Mouse (Mus musculus): ENCODE measurements at regions not wholly inside any gene's neighbourhood (a gene's known extent, or its start where the extent isn't known, plus 50 kb on each side); places are given as distances from the start of the nearest gene placed in this dataset.

- H3K79me2 ChIP-seq (ENCODE audit: control insufficient read depth, insufficient read depth) = no peaks in the 10 kb centered on the region
- TF ChIP-seq MAX (IDR thresholded peaks at IDR 0.05; ENCODE audit: low read depth) = no peak
- TF ChIP-seq MYOD1 (IDR thresholded peaks at IDR 0.05; ENCODE audit: control insufficient read depth in 1 of 3, insufficient read length in 2 of 3, low read depth in 2 of 3) = peak in 1 of 3 experiments; percentile 12
- no peak overlapping the region for H3ac ChIP-seq (ENCODE audit: control insufficient read depth, insufficient read length)
- H3K4me2 ChIP-seq (ENCODE audit: low read depth) = no peak overlapping the region
- no peak overlapping the region for H3K4me3 ChIP-seq
- no peaks in the 10 kb centered on the region for H3K27me3 ChIP-seq (ENCODE audit: control insufficient read depth, insufficient read depth, insufficient read length)
- no peaks in the 10 kb centered on the region for H3K36me3 ChIP-seq (ENCODE audit: control insufficient read depth, insufficient read depth)
Observed at GRCm38 (mm10) chr9:46632576-46632975, 312.8 kb upstream of the 4931429L15Rik start.

- no peak overlapping the region for H3K4me3 ChIP-seq
Observed at GRCm38 (mm10) chr9:46622255-46622654, 302.5 kb upstream of the 4931429L15Rik start.

GRCm38 (mm10) chr9:46621851-46622250, 302.1 kb upstream of the 4931429L15Rik start:
- H3K4me3 ChIP-seq = no peak overlapping the region
- H3K4me2 ChIP-seq (ENCODE audit: low read depth) = no peak overlapping the region
- H3K79me2 ChIP-seq (ENCODE audit: control insufficient read depth, insufficient read depth) = no peaks in the 10 kb centered on the region
- TF ChIP-seq E2F4 (IDR thresholded peaks at IDR 0.05; ENCODE audit: insufficient read depth) (no peak), USF1 (IDR thresholded peaks at IDR 0.05; ENCODE audit: low read depth) (no peak), POLR2A (IDR thresholded peaks at IDR 0.05; ENCODE audit: insufficient read length, low read depth) (no peak), MAX (IDR thresholded peaks at IDR 0.05; ENCODE audit: low read depth) (no peak), CEBPB (IDR thresholded peaks at IDR 0.05; ENCODE audit: insufficient read depth, poor library complexity, severe bottlenecking) (no peak), POLR2AphosphoS2 (IDR thresholded peaks at IDR 0.05; ENCODE audit: insufficient read length, low read depth) (no peak), TCF3 (IDR thresholded peaks at IDR 0.05; ENCODE audit: insufficient read length, low read depth) (no peak)
- no peak overlapping the region for H3ac ChIP-seq (ENCODE audit: control insufficient read depth, insufficient read length)
- no peaks in the 10 kb centered on the region for H3K27me3 ChIP-seq (ENCODE audit: control insufficient read depth, insufficient read depth, insufficient read length)
- H3K36me3 ChIP-seq (ENCODE audit: control insufficient read depth, insufficient read depth) = no peaks in the 10 kb centered on the region

More at GRCm38 (mm10) chr9:46622255-46622654, 302.5 kb upstream of the 4931429L15Rik start:
- Histone ChIP-seq H3K36me3 (ENCODE audit: control insufficient read depth, insufficient read depth) (no peaks in the 10 kb centered on the region), H3ac (ENCODE audit: control insufficient read depth, insufficient read length) (no peak overlapping the region), H3K79me2 (ENCODE audit: control insufficient read depth, insufficient read depth) (no peaks in the 10 kb centered on the region), H3K27me3 (ENCODE audit: control insufficient read depth, insufficient read depth, insufficient read length) (no peaks in the 10 kb centered on the region), H3K4me2 (ENCODE audit: low read depth) (no peak overlapping the region)
- no peak for TF ChIP-seq TCF3 (IDR thresholded peaks at IDR 0.05; ENCODE audit: insufficient read length, low read depth)
- TF ChIP-seq POLR2AphosphoS2 (IDR thresholded peaks at IDR 0.05; ENCODE audit: insufficient read length, low read depth) = no peak
- no peak for TF ChIP-seq REST (IDR thresholded peaks at IDR 0.05; ENCODE audit: insufficient read depth, insufficient read length)
- TF ChIP-seq MYOG (IDR thresholded peaks at IDR 0.05; ENCODE audit: control insufficient read depth in 1 of 3, insufficient read depth in 1 of 3, insufficient read length in 2 of 3, low read depth in 2 of 3) = no peak
- no peak for TF ChIP-seq POLR2A (IDR thresholded peaks at IDR 0.05; ENCODE audit: insufficient read length, low read depth)
- no peak for TF ChIP-seq CEBPB (IDR thresholded peaks at IDR 0.05; ENCODE audit: insufficient read depth, poor library complexity, severe bottlenecking)
- TF ChIP-seq MAX (IDR thresholded peaks at IDR 0.05; ENCODE audit: low read depth) = no peak
- no peak for TF ChIP-seq E2F4 (IDR thresholded peaks at IDR 0.05; ENCODE audit: insufficient read depth)
- no peak for TF ChIP-seq SRF (IDR thresholded peaks at IDR 0.05; ENCODE audit: control insufficient read depth, insufficient read length, low read depth)
- TF ChIP-seq MYOD1 (IDR thresholded peaks at IDR 0.05; ENCODE audit: control insufficient read depth in 1 of 3, insufficient read length in 2 of 3, low read depth in 2 of 3) = no peak
- no peak for TF ChIP-seq TCF12 (IDR thresholded peaks at IDR 0.05; ENCODE audit: insufficient read depth, poor library complexity, severe bottlenecking)
- no peak for TF ChIP-seq USF1 (IDR thresholded peaks at IDR 0.05; ENCODE audit: low read depth)

GRCm38 (mm10) chr9:46610101-46611005, 290.6 kb upstream of the 4931429L15Rik start:
- TF ChIP-seq MAX (IDR thresholded peaks at IDR 0.05; ENCODE audit: low read depth) = no peak
- no peak for TF ChIP-seq USF1 (IDR thresholded peaks at IDR 0.05; ENCODE audit: low read depth)
- H3K27me3 ChIP-seq (ENCODE audit: control insufficient read depth, insufficient read depth, insufficient read length) = no peaks in the 10 kb centered on the region
- no peak overlapping the region for H3ac ChIP-seq (ENCODE audit: control insufficient read depth, insufficient read length)
- no peaks in the 10 kb centered on the region for H3K36me3 ChIP-seq (ENCODE audit: control insufficient read depth, insufficient read depth)
- H3K4me3 ChIP-seq = no peak overlapping the region
- H3K4me2 ChIP-seq (ENCODE audit: low read depth) = no peak overlapping the region
- no peaks in the 10 kb centered on the region for H3K79me2 ChIP-seq (ENCODE audit: control insufficient read depth, insufficient read depth)

- TF ChIP-seq POLR2AphosphoS2 (IDR thresholded peaks at IDR 0.05; ENCODE audit: insufficient read length, low read depth) (no peak), CEBPB (IDR thresholded peaks at IDR 0.05; ENCODE audit: insufficient read depth, poor library complexity, severe bottlenecking) (no peak), TCF3 (IDR thresholded peaks at IDR 0.05; ENCODE audit: insufficient read length, low read depth) (no peak), REST (IDR thresholded peaks at IDR 0.05; ENCODE audit: insufficient read depth, insufficient read length) (no peak), MYOG (IDR thresholded peaks at IDR 0.05; ENCODE audit: control insufficient read depth in 1 of 3, insufficient read depth in 1 of 3, insufficient read length in 2 of 3, low read depth in 2 of 3) (no peak), USF1 (IDR thresholded peaks at IDR 0.05; ENCODE audit: low read depth) (no peak), POLR2A (IDR thresholded peaks at IDR 0.05; ENCODE audit: insufficient read length, low read depth) (no peak), TCF12 (IDR thresholded peaks at IDR 0.05; ENCODE audit: insufficient read depth, poor library complexity, severe bottlenecking) (no peak), MYOD1 (IDR thresholded peaks at IDR 0.05; ENCODE audit: control insufficient read depth in 1 of 3, insufficient read length in 2 of 3, low read depth in 2 of 3) (no peak), MAX (IDR thresholded peaks at IDR 0.05; ENCODE audit: low read depth) (no peak), SRF (IDR thresholded peaks at IDR 0.05; ENCODE audit: control insufficient read depth, insufficient read length, low read depth) (no peak), E2F4 (IDR thresholded peaks at IDR 0.05; ENCODE audit: insufficient read depth) (no peak)
- H3K79me2 ChIP-seq (ENCODE audit: control insufficient read depth, insufficient read depth) = no peaks in the 10 kb centered on the region
- no peak overlapping the region for H3K4me2 ChIP-seq (ENCODE audit: low read depth)
- H3K4me3 ChIP-seq = no peak overlapping the region
- no peak overlapping the region for H3ac ChIP-seq (ENCODE audit: control insufficient read depth, insufficient read length)
- H3K27me3 ChIP-seq (ENCODE audit: control insufficient read depth, insufficient read depth, insufficient read length) = no peaks in the 10 kb centered on the region
- no peaks in the 10 kb centered on the region for H3K36me3 ChIP-seq (ENCODE audit: control insufficient read depth, insufficient read depth)
Observed at GRCm38 (mm10) chr9:46608695-46609094, 288.9 kb upstream of the 4931429L15Rik start.
